Mouse (Mus musculus): ENCODE results near the gene Phf11a. TPM values are rescaled to one million over a fixed set of nuclear protein-coding genes. Genes with fewer than 3 reads are reported as not detected.
"Not testable (repeated sequence)": the region's sequence is repeated elsewhere in the genome, so short reads cannot be mapped to it uniquely, and the experiment has no call there.

Gene Phf11a
- total and polyA plus RNA-seq, 2 experiments from 2014 or later: not detected

DNA sequence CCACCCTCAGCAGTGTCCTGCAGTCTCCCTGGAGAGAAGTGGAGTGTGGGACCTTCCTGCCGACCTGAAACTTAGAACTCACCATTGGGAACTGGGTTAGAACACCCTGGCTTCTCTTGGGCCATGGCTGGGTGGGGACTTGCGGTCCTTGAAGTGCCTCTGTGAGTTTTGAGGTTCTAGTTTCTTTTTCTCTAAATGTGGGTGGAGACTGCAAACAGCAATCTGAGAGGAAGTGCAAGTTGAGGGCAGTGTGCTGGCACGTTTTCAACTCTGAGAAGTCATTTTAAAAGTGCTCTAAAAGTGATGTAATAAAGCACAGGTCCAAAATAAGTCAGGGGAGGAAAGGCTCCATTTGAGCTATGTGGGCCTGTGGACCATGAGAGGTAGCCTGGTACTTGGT is 37.3 kb downstream of the Phf11a start, which contains the start of gene Gm6904:
Gene Gm6904 (minus strand): TSS at position 161 of the 400 bp plus-strand sequence.
- TF ChIP-seq CTCF (IDR thresholded peaks at IDR 0.05): no peak
- no peaks in the 10 kb centered on the region for H3K36me3 ChIP-seq (ENCODE audit: insufficient read depth, low read length)
- no peaks in the 10 kb centered on the region for H3K4me1 ChIP-seq (ENCODE audit: insufficient read depth, low read length)
- no peak within 1 kb of the TSS for H3K4me2 ChIP-seq (ENCODE audit: low read depth, low read length, poor library complexity, severe bottlenecking)
- no peak within 1 kb of the TSS for H3K27ac ChIP-seq (ENCODE audit: low read depth, low read length)
- DNase-seq (ENCODE audit: low spot score): no peak
- H3K9me3 ChIP-seq (ENCODE audit: low read length): no peaks in the 10 kb centered on the region
- H3K9ac ChIP-seq (replicated peaks; ENCODE audit: low read length, poor library complexity, severe bottlenecking): no peak within 1 kb of the TSS
- 76% methylated on average over 3 of the region's 3 CpGs for WGBS
- H3K4me3 ChIP-seq (ENCODE audit: low read depth, low read length): no peak within 1 kb of the TSS
- no peaks in the 10 kb centered on the region for H3K27me3 ChIP-seq (ENCODE audit: insufficient read depth, low read length)
- ATAC-seq (ENCODE audit: low FRiP score): no peak

DNA sequence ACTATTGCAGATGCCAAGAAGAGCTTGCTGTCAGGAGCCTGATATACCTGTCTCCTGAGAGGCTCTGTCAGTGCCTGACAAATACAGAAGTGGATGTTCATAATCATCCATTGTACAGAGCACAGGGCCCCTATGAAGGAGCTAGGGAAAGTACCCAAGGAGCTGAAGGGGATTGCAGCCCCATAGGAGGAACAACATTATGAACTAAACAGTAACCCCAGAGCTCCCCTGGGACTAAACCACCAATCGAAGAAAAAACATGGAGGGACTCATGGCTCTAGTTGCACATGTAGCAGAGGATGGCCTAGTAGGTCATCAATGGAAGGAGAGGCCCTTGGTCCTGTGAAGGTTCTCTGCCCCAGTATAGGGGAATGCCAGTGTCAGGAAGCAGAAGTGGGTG is 41.5 kb downstream of the Phf11a start:
- not testable (repeated sequence) for H3K4me3 ChIP-seq (ENCODE audit: low read depth, low read length); ATAC-seq (ENCODE audit: low FRiP score); H3K27me3 ChIP-seq (ENCODE audit: insufficient read depth, low read length); H3K4me2 ChIP-seq (ENCODE audit: low read depth, low read length, poor library complexity, severe bottlenecking); H3K4me1 ChIP-seq (ENCODE audit: insufficient read depth, low read length); DNase-seq (ENCODE audit: low spot score); H3K9me3 ChIP-seq (ENCODE audit: low read length); H3K27ac ChIP-seq (ENCODE audit: low read depth, low read length); H3K36me3 ChIP-seq (ENCODE audit: insufficient read depth, low read length); H3K9ac ChIP-seq (replicated peaks; ENCODE audit: low read length, poor library complexity, severe bottlenecking)
- WGBS: 88% methylated on average over 1 of the region's 1 CpGs

DNA sequence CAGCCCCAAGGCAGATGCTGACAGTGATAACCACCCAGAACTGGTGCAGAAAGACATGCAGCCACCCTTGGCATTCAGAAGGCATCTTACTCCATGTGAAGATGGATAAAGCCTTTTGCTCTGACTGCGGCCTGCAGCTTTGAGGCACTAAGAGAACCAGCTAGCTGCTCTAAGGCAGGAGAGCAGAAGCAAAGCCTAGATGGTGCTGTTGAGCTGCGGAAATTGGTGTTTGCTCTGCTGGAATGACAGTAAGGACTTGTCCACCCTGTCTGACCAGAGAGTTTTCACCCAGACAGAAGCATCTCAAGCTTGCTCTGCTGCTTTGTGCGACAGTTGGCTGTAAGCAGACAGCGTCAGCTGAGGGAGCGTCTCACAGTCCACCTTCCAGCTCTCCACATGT is 47.0 kb downstream of the Phf11a start:
- not testable (repeated sequence) for H3K36me3 ChIP-seq (ENCODE audit: insufficient read depth, low read length); H3K9me3 ChIP-seq (ENCODE audit: low read length); H3K9ac ChIP-seq (replicated peaks; ENCODE audit: low read length, poor library complexity, severe bottlenecking); H3K4me1 ChIP-seq (ENCODE audit: insufficient read depth, low read length); H3K4me3 ChIP-seq (ENCODE audit: low read depth, low read length); ATAC-seq (ENCODE audit: low FRiP score); H3K27ac ChIP-seq (ENCODE audit: low read depth, low read length); H3K4me2 ChIP-seq (ENCODE audit: low read depth, low read length, poor library complexity, severe bottlenecking); H3K27me3 ChIP-seq (ENCODE audit: insufficient read depth, low read length)
- peak; percentile 70 for TF ChIP-seq CTCF (IDR thresholded peaks at IDR 0.05)
- 68% methylated on average over 5 of the region's 5 CpGs for WGBS
- DNase-seq (ENCODE audit: low spot score): peak; percentile 71

DNA sequence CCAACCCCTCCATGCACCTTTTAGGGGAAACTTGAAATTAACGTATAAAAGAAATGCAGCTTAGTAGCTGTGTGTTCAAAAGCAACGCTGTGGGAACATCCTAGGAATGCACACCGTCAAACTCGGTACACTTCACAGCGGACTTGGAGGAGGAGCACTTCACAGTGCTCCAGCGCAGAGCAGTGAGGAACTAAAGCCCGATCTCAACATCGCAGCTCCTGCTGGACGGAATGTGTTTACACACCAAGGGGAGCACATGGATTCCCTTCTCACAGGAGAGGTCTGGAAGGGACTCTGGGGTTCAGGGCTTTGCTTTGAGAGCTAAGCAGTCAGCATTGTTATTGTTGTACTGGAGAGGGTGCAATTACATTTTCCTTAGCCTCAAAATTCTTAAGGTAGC is 63.7 kb downstream of the Phf11a start:
- ATAC-seq (ENCODE audit: low FRiP score): no peak
- no peak overlapping the region for H3K9ac ChIP-seq (replicated peaks; ENCODE audit: low read length, poor library complexity, severe bottlenecking)
- no peak overlapping the region for H3K27ac ChIP-seq (ENCODE audit: low read depth, low read length)
- H3K36me3 ChIP-seq (ENCODE audit: insufficient read depth, low read length): peaks cover 54% of the 10 kb centered on the region
- H3K4me2 ChIP-seq (ENCODE audit: low read depth, low read length, poor library complexity, severe bottlenecking): no peak overlapping the region
- 94% methylated on average over 9 of the region's 9 CpGs for WGBS
- H3K4me3 ChIP-seq (ENCODE audit: low read depth, low read length): no peak overlapping the region
- no peaks in the 10 kb centered on the region for H3K4me1 ChIP-seq (ENCODE audit: insufficient read depth, low read length)
- no peaks in the 10 kb centered on the region for H3K9me3 ChIP-seq (ENCODE audit: low read length)
- no peak for TF ChIP-seq CTCF (IDR thresholded peaks at IDR 0.05)
- DNase-seq (ENCODE audit: low spot score): no peak
- H3K27me3 ChIP-seq (ENCODE audit: insufficient read depth, low read length): no peaks in the 10 kb centered on the region

DNA sequence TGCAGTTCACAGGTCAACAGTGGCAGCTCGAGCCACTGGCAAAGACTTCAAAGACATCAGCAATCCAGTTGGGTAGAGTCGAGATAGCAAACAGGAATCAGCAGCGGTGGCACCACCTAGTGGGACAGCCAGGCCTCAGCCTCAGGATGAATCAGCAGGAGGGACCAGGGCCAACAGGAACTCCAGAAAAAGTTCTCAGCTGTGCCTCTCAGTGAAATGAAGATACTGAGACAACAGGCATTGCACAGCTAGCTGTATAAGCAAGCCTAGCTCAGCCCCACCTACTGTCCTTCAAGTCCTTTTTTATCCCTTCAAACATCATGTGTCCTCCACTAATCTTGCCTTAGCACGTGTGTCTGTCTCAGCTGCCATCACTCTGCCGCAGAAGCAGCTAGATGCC is 65.3 kb downstream of the Phf11a start:
- ATAC-seq (ENCODE audit: low FRiP score) (no peak), DNase-seq (ENCODE audit: low spot score) (no peak)
- Histone ChIP-seq H3K4me3 (ENCODE audit: low read depth, low read length) (no peak overlapping the region), H3K27ac (ENCODE audit: low read depth, low read length) (no peak overlapping the region), H3K4me2 (ENCODE audit: low read depth, low read length, poor library complexity, severe bottlenecking) (no peak overlapping the region), H3K9me3 (ENCODE audit: low read length) (no peaks in the 10 kb centered on the region), H3K27me3 (ENCODE audit: insufficient read depth, low read length) (no peaks in the 10 kb centered on the region), H3K9ac (replicated peaks; ENCODE audit: low read length, poor library complexity, severe bottlenecking) (no peak overlapping the region), H3K36me3 (ENCODE audit: insufficient read depth, low read length) (peaks cover 54% of the 10 kb centered on the region), H3K4me1 (ENCODE audit: insufficient read depth, low read length) (no peaks in the 10 kb centered on the region)
- peak; percentile 44 for TF ChIP-seq CTCF (IDR thresholded peaks at IDR 0.05)
- 71% methylated on average over 5 of the region's 5 CpGs for WGBS

DNA sequence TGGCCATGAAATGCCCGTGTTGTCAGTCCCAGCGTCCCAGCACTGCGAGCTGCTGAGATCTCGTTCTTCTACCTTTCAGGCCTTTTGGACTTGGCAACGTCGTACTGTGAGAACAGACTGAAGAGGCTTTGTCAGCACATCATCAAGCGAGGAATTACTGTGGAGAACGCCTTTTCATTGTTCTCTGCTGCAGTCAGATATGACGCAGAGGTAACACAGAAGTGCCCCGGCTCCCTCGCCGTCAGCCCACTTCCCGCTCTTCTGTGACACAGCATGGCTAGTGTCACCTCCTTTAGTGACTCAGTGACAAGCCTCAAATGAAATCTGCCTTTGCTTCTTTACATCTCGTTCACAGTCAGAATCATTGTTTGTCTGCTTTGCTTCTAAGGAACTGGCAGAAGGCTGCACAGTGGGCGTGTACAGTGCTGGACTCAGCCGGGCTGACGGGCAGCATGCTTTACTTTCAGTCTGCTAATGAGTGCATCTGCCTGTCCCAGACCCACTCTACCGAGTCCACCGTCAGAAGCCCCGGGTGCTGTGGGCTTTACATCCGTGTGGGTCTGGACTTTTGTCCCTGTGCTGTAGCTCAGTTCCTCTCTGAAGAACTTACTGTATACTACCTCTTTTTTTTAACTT is 66.9 kb downstream of the Phf11a start:
- Histone ChIP-seq H3K27ac (ENCODE audit: low read depth, low read length) (no peak overlapping the region), H3K27me3 (ENCODE audit: insufficient read depth, low read length) (no peaks in the 10 kb centered on the region), H3K36me3 (ENCODE audit: insufficient read depth, low read length) (peaks cover 57% of the 10 kb centered on the region), H3K9me3 (ENCODE audit: low read length) (no peaks in the 10 kb centered on the region), H3K9ac (replicated peaks; ENCODE audit: low read length, poor library complexity, severe bottlenecking) (no peak overlapping the region), H3K4me3 (ENCODE audit: low read depth, low read length) (no peak overlapping the region), H3K4me2 (ENCODE audit: low read depth, low read length, poor library complexity, severe bottlenecking) (no peak overlapping the region), H3K4me1 (ENCODE audit: insufficient read depth, low read length) (no peaks in the 10 kb centered on the region)
- 85% methylated on average over 21 of the region's 21 CpGs for WGBS
- DNase-seq (ENCODE audit: low spot score) (no peak), ATAC-seq (ENCODE audit: low FRiP score) (no peak)
- TF ChIP-seq CTCF (IDR thresholded peaks at IDR 0.05): no peak

All from midbrain, postnatal 0 days (tissue).